Mouse (Mus musculus): ENCODE data around the gene Supt5. TPM values are rescaled to one million over a fixed set of nuclear protein-coding genes. Genes with fewer than 3 reads are reported as not detected.
"Not testable (repeated sequence)": the region's sequence is repeated elsewhere in the genome, so short reads cannot be mapped to it uniquely, and the experiment has no call there.

Supt5 gene
- total RNA-seq (2021) = 136 and 164 TPM in 2 replicates
- long read RNA-seq, partial matches to known transcripts = 25 of 37 reads
- long read RNA-seq, other reads (novel, unspliced or antisense) = 12 of 37 reads

DNA sequence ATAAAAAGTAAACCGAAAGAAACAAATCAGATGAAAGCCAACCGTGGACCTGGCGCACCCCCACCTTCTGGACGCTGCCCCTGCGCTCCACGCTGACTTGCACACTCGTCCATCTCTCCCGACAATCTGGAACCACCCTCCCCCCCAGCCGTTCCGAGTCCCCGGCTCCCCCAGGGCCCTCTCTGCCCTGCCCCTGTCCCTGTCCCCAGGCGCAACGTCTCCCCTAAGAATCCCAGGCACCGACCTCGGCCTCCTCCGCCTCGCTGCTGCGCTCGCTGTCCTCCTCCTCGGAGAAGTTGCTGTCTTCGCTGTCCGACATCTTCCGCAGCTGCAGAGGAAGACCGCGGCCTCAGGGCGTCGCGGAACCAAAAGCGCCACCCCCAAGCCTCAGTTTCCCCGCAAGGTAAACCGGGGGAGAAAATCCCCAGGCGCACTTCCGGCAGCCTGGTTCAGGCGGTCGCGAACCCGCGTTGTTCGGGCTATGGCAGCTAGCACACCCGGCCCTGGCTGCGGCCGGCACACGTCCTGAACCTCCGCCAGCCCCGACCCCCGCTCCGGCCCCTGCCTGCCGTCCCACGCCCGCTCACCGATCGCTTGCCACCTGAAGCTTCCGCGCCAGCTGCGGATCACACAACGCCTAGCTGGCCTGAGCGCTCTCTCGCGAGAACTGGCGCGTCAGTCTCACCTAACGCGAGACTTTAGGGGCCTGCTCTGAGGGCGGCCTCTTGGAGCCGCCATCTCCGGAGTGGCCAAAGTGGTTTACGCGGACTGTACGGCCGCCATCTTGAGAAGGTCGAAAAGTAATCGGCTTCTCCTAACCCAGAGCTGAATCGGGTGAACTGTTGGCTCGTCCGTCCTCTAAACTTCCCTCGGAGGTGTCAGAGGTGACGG is at the start of gene Supt5:
Gene Supt5 (minus strand): TSS at position 639 of the 891 bp plus-strand sequence.
- peak; percentile 96 for DNase-seq

DNA sequence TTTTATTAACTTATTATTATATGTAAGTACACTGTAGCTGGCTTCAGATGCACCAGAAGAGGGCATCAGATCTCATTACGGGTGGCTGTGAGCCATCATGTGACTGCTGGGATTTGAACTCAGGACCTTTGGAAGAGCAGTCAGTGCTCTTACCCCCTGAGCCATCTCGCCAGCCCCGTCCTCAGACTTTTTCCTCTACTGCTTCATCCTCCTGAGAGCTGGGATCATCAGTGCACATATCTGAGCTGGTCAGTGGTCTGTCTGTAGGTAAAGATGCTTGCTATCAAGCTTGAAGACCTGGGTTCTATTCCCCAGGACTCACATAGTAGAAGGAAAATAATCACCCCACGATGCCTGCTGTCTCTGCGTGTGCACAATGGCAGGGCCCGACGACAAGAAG is 48.8 kb upstream of the Supt5 start:
- DNase-seq = not testable (repeated sequence)

DNA sequence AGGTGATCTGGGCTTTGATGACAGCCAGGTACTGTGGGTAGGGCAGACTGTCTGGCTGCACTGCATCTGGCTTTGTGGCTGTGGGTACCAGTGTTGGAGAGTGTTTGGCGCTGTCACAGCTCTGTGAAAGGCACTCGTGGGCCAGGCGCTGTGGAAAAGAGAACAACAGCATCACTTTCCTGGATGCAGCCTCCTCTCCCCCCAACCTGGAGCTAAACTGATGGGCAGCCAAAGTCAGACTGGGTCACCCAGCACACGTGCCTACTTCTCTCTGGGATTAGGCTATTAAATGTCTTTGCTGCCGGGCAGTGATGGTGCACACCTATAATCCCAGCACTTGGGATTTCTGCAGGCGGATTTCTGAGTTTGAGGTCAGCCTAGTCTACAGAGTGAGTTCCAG is 48.3 kb upstream of the Supt5 start:
- DNase-seq = not testable (repeated sequence)

DNA sequence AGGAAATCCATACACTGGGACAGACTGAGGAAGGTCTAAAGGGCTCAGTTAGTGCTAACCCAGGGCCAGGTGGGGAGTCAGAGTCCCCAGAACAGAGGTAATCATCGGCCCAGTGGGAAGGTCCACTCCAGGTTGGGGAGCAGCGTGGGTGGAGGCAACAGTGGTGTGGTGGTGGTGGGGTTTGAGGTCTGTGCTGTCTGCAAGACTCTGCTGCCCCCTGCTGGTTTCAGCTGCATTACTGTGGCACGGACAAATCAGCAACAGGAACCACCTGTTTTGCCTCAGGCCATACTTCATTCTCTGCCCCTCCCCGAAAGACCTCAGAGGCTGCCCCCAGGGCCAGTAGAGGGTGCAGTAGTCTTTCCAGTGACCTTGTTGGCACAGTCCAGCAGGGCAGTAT is 47.9 kb upstream of the Supt5 start:
- DNase-seq = peak; percentile 87

DNA sequence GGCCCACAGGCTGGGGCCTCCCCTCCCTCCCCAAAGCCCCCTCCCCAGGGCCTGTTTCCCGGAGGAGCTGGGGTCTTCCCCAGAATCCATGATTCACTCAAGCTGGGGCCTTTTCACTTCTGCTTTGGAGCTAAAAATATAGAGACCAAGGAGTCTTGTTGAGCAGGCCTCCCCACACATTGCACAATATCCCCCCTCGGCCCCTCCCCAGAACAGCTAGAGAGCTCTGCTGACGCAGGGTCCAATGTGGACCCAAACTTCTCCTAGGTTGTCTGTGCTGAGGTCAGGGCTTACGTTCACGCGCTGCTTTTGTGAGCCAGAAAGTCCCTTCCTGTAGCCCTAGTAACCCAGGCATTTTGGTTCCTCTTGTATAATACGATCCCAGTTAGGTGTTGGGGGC is 47.5 kb upstream of the Supt5 start:
- DNase-seq = no peak

DNA sequence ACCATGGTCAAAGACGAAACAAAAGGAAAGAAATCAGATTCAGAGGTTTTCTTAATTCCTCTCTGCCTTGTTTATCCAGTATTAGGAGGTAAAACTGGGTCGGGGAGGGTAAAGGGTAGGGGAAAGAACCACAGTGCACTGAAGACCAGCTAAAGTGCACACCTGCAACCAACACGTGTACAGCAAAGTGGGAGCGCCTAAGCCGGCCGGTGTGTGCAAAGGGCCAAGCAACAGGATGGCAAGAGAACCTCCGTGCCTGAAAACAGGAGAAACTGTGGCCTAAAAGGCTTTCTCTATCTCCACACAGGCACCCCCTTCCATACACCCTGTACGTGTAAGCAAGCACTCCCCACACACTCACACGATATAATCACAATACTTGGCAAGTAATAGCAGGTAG is 46.6 kb upstream of the Supt5 start:
- DNase-seq = no peak

DNA sequence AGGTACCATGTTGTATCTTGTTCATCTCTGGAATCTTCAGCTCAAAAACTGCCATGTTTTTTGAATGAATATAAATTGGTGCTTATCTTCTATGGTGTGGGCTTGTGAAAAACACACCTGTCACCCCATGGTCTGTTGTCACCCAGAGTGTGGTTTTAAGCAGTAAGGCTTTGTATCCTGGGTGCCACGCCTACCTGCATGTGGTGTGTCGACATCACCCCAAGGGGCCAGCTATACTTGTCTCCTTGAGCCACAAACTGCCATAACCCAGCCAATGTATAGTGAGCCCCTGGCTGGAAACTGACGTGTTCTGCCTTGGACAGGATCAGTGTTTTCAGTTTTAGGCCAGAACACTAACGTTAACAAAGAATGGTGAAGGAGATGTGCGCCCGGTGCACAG is 45.6 kb upstream of the Supt5 start:
- no peak for DNase-seq

DNA sequence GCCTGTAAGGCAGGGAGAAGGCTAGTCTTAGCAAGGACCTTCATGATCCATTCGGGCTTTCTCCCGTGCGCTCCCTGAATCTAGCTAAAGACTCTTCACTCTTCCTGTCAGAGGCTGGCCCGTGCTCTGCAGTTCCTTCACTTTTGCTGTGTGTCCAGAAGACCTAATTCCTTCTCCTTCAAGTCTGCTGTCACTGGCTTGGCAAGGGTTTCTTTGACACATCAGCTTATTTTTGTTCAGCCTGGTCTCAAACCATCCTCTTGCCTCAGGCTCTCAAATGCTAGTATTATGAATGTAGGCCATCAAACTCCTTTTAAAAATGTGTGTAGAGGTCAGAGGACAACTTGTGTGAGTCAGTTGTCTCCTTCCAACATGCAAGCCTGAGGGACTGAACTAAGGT is 45.1 kb upstream of the Supt5 start:
- DNase-seq = no peak

DNA sequence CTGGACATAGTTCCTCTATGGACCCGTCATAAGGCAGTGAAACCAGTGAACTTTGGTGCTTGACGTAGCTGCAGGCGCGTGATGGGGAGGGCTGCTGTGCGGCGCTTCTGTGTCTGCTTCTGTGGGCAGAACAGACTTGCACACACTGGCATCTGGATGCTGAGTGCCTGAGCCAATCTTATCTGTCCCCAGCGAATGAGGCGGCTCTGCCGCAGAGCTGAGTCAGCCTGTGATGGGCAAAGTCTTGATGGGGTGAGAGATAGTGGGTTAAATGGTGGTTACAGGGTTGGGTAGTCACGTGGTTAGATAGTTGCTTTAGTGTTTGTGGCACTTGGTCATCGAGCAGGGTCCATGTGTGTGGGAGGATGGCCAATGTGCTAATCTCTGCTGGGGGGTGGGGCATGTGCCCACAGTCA is 44.4 kb upstream of the Supt5 start:
- DNase-seq = peak; percentile 55

DNA sequence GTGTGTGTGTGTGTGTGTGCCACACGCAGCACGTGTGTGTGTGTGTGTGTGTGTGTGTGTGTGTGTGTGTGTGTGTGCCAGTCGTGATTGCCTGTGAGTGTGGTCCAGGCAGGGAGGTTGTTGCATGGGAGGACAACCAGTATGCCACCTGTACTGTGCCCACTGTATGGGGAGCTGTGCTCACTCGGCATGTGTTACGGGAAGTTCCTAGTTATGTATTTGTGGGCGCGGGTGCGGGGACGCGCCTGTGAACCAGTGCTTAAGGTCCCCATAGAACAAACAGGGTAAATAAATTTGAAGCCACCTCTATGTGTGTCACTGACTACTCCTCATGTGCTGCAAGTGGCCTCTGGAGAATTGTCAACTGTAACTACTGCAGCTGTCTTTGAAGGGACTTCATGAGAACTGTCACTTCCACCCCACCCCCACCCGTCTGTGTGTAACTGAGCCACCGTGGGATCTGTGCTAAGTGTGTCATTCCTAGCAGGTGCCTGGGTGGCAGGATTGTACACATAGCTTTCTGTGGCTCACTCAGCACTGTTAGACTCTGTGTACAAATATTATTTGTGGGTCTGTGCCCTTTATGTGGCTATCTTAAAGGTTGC is 43.9 kb upstream of the Supt5 start:
- DNase-seq = no peak

DNA sequence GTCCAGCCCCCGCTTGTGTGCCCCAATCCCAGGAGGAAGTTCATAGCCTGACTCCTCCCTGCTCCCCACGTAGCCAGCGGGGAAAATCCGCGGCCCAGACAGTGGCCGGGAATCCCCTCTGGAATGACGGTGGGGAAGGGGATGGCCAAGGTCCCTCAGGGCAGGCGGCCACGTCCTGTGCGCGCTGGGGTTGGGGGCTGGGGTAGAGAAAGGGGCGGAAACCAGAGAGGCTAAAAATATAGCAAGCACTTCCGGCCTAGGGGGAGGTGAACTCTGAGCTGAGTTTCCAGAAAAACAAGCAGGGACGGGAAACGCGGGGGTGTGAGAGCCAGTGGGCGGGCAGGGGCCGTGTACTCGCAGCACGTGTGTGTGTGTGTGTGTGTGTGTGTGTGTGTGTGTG is 43.4 kb upstream of the Supt5 start:
- peak; percentile 74 for DNase-seq

DNA sequence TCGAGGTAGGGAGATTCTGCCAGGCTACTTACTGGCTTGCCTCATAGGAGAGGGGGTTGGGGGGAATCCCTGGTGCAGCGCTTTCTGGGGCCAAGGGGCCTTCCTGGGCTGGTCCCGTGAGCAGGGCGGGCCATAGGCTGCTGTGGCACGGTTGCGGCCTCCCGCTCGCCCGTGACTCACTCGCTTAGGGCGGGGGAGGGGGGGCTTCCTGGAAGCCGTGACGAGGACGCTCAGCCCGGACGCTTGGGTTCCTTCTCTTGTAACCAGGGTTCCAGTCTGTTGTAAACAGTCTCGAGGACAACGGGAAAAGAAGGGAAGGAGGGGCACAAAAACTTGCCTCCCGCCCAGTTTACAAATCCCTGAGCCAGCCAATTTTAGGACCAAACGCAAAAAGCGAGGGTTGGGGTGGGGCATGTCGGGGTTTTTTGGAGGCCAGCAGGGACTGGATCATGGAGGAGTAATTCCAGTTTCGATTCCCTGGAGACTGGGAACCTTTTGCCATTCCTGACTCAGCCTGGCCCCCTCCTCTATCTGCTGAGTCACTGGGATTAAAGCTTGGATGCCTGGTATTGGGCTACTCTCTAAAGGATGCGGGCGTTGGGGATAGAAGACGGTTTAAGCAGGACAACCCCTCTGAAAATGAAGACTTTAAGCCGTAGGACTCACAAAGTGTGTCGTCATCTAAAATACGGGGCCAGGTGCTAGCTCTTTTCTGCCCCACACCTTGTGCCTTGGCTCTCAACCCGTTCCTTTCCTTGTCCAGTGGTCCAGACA is 42.7 kb upstream of the Supt5 start:
- DNase-seq = peak; percentile 84

DNA sequence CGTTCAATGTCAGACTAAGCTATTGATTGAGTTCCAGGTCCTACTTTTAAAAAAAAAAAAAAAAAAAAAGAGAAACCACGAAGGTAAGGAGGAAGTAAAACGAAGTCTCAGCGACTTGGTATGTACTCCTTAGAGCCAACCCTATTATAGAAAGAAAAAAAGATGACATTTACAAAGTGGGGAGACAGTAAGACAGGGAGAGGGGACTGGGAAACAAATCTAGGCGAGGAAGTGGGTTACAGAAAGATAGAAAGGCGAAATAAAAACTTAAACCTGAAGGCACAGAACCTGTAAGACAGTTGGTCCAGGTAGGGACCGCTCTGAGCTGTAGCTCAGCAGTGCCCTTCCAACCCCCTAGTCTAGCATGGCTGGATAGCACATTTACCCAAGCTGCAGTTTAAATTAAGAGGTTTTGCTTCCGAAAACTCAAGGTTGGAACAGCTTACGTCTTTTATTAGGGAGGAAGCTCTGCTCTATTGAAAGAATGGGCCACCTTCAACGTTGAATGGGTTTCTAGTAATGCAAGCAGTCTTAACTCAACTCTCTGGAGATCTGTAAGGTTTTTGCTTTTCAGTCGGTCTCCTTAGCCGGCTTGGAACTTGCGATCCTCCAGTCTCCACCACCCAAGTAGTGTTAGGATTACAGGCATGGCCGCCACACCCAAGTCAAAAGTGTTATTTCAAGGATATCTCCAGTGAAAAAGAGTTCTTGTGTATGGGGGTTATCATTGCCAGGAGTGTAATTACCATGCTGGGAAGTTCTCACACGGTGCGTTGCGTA is 41.9 kb upstream of the Supt5 start, which contains the start of gene Zfp36:
Gene Zfp36 (minus strand): TSS at position 17 of the 780 bp plus-strand sequence.
- no peak for DNase-seq

DNA sequence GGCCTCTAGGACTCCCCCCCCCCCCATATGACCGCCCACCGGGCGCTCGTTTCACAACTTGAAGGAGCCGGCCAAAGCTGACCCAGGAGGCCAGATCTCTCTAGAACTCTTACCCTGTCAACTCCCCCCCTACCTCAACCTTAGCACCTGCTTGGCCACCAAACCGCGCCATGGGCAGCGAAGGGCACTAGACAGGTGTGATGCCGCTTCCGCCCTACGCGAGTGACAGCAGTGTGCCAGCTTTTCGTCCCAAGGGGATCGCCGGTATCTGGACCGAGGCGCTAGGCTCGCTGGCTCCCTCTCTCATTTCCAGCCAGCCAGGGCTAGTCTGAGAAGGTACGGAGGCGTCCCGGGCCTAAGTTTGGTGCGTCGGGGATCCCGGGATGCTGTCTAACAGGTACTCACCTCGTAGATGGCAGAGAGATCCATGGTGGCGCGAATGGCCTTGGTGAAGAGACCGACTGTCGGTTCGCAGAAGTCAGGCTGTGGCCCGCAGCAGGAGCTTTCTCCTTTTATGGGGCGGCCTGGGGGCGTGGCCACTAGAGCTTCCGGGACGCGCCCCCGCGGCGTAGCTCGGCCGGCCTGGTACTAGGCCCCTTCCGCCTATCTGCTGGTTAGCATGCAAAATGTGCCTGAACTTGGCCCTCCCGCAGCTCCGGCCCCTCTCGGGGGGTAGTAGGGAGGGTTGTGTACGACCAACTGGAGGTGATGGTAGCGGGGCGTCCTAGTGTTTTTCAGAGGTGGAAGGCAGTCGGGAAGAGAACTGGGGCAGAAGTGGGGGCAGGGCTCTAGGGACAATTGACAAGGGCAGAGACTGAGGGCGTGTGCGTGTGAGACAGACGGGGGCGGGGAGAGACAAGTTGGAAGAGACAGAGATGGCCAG is 40.5 kb upstream of the Supt5 start:
- DNase-seq = peak; percentile 97

DNA sequence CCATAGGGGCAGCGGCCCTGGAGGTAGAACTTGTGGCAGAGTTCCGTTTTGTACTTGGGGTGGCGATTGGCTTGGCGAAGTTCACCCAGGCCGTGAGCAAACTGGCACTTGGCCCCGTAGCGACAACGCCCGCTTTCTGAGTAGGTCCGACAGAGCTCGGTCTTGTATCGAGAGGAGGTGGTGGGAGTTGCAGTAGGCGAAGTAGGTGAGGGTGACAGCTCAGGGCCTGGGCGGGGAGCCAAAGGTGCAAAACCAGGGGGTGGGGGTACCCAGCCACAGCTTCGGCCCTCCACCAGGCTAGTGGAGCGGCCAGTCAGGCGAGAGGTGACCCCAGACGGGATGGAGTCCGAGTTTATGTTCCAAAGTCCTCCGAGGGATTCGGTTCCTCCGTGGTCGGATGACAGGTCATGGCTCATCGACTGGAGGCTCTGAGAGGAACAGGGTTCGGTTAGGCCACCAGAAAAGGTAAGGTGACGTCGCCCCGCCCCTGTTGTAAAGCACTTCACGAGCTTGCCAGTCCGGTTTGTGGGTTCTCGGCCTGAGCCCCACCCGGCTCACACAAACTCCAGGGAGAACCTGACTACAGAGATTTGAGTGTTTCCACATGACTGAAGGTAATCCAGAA is 39.6 kb upstream of the Supt5 start:
- DNase-seq = peak; percentile 44

DNA sequence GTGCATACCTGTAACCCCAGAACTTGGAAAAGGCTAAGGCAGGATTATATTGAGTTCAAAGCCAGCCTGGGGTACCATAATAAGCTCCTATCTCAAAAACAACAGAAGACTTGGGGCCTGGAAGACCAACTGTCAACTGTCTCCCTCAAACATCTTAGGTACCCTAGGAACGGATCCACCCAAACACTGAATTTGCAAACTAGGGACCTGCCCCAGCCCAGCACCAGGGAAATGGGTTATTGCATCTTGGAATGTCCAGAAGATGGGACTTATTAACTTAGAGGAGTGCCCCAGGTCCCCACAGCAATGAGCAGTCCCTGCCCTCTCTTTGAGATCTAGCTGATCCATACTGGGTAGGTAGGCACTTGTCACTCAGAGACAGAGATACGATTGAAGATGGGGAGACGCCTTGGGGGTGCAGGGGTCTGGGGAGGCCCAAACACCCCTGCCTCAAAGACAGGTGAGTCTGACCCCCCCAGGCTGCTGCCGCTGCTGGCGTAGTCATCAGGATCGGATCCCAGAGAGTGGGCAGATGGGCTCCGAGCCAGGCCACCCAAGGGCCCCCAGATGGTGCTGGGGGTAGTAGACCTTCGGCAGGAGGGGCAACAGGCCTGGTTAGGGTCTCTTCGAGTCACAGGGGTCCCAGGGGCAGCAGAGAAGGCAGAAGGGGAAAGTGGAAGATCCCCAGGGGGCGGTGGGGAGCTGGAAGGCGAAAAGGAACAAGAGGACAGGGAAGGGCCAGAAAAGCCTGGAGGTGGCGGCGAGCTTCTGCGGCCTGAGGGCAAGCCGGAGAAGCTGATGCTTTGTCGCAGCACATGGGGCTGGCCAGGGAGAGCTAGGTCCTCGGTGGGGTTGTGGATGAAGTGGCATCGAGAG is 38.9 kb upstream of the Supt5 start:
- DNase-seq = no peak

DNA sequence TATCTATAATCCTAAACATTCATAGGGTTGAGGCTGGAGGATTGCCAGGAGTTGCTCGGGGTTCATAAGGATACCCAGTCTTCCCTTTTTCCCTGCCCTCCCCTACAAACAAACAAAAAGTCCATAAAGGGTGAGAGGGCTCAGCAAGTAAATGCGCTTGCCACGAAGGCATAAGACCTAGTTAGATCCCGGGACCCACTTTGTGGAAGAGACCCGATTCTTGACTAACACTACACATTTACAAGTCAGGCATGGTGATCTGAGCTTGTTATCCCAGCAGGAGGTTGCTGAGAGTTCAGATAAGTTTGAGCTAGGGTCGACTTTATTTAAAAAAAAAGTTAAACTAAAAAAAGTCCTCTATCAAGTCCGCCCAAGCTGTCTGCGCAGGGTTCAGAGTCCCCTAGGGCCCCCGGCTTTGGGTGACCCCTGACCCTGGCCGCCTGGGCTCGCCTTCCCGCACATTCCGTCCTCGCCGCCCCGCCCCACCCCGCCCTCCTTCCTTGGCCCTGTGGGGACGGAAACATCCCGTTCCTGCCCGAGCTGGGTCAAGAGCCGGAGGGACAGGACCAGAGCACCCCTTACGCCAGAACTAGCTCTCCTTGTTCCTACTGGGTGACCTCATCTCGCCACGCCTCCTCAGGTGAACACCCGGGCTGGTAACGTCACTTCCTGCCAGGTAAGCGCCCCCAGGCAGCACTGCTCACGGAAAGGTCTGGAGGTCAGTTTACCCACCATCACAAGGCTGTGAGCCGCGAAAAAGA is 37.6 kb upstream of the Supt5 start:
- peak; percentile 77 for DNase-seq

DNA sequence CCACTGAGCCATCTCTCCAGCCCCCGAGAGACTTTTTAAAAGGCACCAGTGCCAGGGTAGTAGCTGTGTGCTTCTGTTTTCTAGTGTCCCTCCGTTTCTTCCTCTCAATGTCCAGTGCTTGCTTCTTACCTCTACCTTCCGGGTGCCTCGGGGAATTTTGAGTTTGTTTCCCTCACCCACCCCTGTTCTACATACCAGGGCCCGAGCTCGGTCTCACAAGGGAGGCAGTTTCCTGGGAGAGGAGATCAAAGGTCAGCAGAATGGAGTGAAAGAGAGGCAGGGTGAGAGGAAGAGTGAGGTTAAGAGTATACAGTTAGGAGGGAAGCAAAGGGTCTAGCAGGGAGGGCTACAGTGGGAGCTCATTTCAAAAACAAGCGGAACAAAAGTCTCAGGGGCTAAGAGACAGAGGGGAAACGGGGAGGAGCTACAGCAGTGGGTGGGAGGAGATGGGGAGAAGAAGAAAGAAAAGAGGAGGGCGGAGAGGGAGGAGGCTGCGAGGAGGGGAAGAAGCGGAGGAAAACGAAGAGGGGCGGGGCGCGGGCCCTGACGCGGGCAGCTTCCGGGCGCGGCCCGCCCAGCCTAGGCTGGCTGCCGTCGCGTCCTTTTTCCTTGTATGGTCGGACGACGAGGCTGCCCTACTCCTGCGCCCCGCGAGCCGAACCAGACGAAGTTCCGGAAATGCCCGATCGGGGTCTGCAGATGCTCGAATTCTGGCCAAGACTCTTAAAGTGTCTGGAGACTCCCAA is 36.8 kb upstream of the Supt5 start:
- peak; percentile 90 for DNase-seq
